Mouse (Mus musculus) kidney, adult 9 months (tissue): ENCODE data around the gene Itga3.
"Not testable (repeated sequence)": the region's sequence is repeated elsewhere in the genome, so short reads cannot be mapped to it uniquely, and the experiment has no call there.

Source experiments
- DNase-seq: peaks from one replicate; pipeline ENCODE4 v3.0.0; 2022

Gene Itga3

DNA sequence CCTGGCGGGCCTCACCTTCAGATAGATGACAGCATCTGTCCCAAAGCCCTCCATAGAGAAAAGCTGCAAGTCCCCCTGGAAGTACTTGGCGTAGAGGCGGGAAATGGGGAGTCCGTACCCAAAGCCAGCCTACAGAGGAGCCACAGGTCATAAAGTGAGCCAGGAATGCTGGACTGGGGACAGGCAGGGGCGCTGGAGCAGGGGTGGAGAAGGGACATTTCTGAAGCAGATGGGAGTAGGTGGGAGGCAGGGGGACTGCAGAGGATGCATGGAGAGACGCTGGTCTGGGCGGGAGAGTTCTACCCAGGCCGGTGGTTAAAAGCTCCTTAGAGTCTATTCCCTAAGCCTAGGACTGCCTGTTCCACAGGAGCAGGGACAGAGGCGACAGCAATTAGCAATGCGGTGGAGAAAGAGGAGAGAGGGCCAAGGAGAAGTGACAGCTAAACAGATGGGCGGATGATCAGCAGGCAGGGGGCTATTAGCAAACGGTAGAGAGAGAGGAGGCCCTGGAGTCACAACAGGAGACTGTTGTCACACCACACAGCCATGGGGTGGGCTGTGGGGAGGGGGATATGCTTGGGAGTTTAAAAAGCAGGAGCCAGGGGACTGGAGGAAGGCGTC, 48.6 kb downstream of the Itga3 start:
- no peak for DNase-seq

DNA sequence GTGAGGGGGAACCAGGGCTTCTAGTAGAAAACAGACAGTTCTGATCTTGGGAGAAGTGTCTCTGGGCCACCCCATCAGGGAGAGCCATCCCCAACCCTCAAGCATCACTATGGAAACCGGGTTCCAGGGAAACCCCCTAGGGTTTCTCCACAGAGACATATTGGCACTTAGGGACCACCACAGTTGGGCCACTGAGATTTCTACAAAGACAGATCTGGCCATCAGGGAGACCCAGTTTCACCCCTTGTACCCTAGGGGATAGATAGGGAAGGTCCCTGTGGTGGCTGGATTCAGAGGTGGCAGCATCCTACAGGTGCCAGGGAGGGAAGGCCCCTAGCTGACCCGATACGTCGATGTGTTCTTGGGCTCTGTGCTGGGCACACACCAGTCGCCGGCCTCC, 49.8 kb downstream of the Itga3 start:
- no peak for DNase-seq

DNA sequence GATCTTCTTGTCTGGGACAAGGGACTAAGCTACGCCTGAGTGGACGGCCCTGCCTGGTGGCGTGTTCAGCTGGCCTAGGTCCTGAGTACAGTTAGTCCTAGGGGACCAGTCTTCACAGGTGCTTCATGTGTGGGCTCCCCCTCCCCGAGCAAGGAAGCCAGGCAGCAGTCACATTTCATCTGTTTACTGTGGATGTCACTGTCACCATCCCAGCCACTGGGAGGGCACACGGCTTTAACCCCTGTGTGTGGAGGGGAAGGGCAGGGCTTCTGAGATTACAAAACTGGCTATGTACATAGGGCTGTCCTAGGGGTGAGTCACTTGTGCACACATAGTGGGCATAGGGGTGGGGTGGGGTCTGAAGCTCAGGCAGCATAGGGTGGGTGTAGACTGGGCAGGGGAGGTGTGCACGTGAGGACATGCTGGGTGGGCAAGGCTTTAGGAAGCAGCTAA, 50.5 kb downstream of the Itga3 start:
- no peak for DNase-seq

DNA sequence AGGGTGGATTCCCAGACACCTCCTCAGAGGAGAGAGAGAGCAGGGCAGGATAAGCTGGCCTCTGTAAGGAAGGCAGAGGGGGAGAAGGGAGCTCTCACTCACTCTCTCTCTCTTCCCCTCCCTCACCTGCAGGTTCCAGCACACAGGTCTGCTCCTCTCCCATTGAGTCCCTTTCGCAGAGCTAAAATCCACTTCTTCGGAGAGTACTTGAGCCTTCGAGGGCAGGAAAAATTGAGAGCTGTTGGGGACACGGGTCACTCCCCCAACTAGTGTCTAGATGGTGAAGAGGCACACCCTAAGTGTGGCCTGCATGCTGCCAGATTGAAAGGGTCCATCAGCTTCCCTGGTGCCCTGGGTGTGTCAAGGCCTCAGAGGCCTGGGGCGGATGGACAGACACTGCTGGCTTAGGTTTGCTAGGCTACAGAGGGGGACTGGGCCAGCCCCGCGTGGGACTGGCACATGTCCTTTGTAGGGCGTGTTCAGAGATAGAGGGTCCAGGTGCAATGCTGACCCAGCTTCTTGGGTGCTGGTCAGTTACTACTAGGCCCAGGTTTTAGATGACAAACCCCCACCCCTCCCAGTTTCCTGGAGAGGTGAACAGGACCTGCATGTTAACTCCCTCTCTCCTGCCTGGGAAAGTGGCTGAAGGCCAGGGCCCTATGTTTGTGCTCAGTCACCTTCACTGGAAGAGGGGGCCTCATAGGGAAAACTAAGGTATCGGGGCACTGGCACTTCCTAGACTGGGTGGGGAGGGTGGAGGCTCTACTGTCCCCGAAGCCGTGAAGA, 51.2 kb downstream of the Itga3 start:
- DNase-seq, result no peak

DNA sequence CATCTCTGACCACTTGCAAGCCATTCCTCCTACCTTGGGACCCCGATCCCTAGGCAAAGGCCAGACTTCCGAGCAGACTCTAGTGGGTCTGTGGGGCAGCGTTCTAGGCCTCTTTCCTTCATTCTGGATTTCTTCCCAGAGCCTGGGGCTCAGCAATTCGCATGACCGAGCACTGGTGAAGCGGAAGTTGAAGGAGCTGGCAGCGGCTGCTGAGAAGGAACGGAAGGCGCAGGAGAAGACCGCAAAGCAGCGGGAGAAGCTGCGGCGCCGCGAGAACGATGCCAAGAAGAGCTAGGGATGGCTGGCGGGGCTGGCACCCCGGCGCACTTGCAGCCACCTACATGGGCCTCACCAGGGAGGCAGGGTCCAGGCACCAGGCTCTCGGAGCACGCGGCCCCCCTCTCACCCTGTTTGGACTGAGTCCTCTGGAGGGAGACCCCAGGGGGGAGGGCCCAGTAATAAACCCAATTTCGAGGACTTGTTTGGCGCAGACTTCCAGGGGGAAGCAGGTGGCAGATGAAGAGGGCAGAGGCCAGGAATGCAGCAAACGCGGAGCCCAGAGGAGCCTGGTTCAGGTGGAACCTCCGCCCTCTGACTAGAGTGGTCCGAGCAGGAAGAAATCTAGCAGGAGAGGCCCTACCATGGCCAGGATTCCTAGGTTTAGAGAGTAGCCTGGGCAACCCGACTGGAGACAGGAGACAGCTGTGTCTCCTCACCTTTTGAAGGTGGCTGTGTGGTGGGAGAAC, 52.0 kb downstream of the Itga3 start:
- peak; percentile 72 for DNase-seq

DNA sequence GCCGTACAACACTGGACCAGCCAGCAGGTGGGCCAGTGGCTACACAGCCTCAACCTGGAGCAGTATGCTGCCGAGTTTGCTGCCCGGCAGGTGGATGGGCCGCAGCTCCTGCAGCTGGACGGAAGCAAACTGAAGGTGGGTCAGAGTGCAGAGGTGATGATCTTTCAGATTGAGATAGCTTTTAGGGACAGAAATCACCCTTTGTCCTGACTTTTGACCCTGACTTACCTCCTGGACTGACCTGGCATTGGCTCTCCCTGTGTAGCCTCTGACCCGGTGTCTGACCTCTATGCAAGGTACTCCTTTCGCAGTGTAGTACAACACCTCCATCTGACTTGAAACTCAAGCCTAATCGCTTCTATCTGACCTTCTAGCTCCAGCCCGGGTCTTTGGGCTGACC, 53.1 kb downstream of the Itga3 start:
- DNase-seq, result no peak

DNA sequence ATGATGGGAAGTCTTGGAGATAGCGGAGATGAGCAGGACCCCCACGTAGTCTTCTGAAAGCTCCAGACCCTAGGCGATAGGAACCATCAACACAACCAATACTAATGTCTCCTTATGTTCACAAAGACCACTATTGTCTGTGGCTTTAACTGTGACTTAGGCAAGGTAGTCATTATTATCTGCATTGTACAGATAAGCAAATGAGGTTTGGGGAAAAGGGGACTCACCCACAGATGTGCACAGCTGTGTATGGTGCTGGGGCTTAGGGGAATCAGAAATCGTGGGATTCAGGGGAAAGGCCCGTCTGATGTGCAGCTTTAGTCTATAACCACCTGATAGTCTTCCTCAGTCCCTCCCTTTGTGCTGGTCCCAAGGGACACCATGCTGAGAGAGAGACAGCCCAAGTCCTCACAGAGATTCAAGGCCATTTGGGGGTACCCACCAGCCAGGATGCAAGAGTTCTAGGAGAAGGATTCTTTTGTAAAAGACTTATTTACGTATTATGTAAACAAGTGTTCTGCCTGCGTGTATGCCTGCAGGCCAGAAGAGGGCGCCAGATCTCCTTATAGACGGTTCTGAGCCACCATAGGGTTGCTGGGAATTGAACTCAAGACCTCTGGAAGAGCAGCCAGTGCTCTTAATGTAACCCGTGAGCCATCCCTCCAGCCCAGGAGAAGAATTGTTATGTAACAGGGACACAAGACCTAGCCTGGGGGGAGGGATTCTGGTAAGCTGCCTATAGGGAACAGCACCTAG, 54.2 kb downstream of the Itga3 start:
- DNase-seq, result no peak

DNA sequence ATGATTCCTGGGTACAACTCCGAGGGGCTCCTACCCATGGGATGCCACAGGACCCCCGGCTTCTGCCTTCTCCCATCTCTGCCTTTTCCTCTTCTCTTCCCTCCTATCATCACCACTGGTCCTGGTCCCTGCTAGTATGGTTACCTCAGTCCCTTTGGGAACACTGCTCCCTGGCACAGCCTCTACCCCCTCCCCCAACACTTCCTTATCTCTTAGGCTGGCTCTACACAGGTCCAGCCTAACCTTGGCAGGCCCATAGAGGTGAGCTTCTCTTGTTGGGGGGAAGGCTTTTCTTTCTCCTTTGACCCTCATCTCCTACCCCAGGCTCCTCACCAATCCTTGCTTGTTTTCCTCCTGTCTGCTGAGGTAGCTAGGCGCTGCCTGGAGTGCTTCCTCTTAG, 61.1 kb downstream of the Itga3 start:
- DNase-seq, result no peak

DNA sequence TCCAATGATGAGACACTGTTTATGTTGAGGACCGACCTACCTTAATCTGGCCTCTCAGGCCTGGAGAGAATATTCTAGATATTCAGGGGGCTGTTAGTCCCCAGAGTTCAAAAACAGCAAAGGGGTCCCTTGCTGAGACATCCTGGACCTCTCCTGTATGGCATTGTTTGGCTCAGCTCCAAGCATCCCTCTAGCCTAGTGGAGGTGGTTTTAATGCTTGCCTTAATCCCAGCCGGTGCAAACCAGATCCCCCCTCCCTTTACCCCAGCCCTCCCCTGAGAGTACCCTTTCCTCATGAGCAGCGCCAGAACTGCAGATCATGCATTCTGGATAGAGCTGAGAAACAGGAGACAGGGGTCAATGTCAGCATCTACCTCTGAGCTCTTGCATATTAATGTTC, 64.1 kb downstream of the Itga3 start:
- no peak for DNase-seq

DNA sequence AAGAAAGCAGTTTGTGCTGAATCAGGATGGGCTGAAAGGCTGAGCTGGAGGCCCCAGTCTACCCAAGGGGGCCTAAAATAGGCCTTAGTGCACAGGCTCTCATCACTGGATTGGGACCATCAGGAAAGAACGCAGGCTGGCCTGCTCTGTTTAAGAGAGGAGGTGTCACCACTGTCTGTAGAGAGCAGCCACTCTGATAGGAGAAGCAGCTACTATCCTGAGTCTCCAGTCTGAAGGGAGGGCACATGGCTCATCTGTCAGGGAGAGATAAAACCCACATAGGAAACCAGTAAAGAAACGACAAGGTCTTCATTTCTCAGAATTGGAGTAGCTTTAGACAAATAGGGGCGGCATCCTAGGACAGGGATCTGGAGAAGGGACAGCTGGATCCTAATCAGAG, 64.5 kb downstream of the Itga3 start:
- DNase-seq, result no peak

DNA sequence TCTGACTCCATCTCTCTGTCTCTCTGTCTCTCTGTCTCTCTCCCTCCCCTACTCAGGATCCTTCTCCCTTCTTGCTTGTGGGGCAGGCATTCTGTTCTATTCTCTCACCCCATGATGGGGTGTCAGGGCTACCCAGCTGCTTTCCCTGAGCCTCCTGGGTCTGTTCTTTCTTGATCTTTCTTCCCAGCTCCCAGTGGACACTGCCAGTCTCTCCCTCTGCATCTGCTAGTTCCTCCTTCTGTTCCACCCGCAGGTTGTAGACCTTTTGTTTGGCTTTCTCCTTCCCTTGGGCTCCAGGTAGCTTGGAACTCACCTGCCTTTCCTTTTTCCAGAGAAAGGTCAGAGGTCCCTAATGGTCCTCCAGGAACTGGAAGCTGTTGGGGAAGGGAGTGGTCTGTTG, 65.2 kb downstream of the Itga3 start:
- no peak for DNase-seq

DNA sequence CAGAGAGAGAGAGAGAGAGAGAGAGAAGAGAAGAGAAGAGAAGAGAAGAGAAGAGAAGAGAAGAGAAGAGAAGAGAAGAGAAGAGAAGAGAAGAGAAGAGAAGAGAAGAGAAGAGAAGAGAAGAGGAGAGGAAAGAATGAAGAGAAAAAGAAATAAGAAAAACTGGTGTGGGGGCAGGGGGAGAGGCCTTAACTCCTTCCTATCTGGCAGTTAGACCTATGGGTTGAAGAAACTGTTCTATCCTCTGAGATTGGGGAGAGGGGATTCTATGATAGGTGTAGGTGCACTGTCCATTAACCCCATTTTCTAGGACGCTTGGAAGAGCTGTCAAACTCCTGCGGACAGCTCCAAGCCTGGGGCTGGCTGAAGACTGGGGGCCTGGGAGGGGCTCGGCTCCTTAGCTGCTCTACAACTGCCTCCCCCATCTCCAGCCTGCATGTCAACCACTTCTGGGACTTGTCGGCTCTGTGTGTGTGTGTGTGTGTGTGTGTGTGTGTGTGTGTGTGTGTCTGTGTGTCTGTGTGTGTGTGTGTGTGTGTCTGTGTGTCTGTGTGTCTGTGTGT, 65.7 kb downstream of the Itga3 start:
- DNase-seq, result not testable (repeated sequence)

DNA sequence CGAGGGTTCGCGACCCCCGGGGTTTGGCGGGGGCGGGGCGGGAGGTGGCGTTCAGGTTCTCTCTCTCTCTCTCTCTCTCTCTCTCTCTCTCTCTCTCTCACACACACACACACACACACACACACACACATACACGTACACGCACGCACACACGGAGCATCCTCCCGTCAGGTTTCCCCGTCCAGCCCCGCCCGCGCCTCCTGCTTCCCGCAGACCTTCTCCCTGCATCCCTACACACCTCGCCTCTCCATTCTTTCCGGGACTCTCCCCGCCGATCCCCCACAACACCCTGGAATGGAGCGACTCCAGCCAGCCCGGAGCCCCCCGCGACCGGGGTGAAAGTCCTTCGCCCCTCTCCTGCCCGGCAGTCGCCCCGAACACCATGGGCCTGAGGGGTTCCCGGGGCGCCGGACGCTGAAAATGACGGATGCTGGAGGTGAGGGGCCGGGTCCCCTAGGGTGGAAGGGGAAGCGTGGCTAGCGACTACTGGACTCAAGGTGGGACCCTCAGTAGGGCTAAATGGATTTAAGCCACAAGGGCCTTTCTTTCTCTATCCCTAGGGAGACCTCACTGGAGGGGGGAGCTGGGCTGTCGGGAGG, 66.4 kb downstream of the Itga3 start:
- no peak for DNase-seq

DNA sequence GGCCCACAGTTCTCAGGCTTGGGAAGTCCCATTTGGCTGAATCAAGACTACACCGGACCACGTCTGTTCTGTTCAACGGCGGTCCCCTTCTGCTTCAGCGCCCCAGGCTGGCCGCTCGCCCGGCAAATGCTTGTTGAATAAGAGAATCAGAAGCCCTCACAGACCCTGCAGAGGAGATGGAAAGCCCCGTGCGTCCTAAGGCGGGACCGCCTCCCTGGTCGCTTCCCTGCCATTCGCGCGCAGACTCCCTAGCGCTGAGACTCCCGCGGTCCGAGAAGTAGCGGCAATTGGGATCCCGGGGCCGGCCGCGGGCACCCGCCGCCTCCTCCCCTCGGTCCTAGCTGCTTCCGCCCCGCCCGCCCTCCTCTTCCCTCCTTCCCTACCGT, 67.0 kb downstream of the Itga3 start, which contains the start of gene Samd14:
Gene Samd14, plus strand, starts transcription at position 251 of the 386 bp plus-strand sequence.
- DNase-seq, result peak; percentile 47

DNA sequence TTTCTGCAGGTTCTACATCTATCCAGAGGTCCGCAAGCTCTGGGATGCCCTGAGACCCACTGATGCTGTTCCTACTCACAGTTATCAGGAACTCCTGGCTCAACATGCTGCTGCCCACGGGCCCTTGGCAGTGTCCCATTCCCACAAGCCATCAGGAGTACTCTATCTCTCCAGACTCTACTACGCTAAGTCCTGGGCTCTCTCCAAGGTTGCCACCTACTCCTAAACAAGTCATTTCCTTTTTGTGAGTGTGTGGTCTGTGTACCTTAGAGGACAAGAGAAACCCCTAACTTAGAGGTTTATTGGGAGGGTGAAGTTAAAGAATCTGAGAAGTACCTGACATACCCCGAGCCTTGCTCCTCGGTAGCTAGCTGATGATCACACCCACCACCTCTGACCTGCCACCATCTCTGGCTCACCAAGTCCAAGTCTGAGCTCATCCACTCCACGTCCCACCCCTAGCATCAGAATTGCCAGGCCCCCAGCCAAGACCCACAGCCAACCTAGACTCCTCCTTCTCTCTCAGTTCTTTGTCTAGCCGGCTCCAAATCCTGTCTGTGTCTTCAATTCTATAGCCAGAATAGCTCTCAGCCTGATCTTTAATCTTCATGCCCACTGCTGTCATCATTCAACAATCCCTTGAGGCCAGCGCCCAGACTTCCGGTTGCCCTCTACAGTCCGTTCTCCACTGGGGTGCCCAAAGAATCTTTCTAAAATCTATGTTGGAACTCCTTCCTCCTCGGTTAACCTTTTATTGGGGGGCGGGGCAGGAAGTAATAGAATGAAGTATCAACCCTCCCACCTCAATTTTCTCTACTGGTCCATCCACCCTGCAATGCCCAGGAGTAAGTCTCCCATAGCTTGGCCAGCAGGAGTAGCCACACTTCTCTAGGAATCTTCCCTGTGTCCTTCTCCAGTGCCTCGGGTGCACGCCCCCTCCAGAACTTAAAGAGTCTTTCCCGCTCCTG, 67.7 kb downstream of the Itga3 start:
- DNase-seq, result no peak

DNA sequence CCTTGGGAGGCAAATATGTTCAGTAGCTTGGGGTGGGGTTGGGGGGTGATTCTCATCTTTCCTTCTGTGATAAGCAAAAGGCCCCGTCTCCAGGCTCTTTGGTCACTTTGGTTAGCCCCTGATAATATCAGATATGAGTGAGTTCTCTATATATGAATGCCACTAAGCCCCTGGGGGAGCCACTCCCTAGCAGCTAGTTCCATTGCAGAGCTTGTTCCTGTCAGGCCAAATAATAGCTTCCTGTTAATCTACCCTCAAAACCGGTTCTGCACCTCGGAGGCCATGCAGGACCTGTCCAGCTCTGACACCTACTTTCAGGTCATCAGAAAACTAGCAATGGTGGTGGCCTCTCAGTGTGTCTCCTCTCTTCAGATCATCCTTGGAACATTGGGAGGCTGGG, 69.2 kb downstream of the Itga3 start:
- DNase-seq, result no peak

DNA sequence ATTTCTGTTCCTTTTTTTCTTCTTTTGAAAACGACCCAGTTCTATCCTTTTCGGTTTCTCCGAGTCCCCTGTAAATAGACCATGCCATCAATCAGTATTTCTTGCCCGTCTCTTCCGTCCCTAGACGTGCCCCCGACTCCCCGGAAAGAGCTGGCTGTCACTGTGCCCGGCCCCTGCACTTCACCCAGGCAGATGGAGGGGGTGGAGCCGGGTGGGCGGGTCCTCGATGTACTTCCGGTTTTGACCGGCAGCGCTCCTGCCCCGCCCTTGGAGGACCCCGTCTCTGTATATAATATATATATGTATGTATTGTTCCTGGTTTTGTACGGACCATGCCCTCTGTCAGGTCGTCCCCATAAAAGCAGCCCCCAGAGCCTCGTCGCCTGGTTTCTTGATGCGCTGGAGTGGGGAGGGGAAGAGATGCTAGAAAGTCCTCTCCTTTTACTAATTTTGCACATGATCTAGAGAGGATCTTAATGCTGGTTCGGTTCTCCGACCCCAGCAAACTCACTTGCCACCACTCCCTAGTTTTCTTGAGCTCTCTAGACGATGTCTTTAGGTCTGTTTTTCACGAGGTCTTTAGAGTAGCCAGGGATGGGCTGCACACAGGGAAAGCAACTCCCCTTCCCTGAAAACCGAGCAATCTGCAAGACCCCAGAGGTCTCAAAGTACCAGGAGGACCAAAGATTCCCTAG, 69.9 kb downstream of the Itga3 start:
- peak; percentile 80 for DNase-seq

DNA sequence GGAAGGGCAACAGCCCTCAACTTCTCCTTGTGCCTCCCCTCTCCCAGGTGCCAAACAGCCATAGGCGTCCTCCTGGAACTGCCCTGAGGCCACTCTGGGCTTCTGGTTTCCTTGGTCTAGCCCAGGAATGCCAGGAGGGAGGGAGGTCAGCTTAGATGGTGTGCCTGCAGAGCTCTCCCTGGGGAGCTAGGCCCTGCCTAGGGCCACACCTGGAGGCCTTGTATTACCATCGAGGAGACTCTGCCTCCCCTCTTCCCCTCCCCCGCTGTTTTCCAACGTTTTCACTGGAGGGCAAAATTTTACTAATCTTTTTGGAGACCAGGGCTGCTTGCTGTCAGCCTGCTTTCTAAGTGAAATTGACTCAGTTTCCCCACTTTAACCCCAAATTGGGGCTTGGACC, 70.6 kb downstream of the Itga3 start:
- DNase-seq, result no peak

DNA sequence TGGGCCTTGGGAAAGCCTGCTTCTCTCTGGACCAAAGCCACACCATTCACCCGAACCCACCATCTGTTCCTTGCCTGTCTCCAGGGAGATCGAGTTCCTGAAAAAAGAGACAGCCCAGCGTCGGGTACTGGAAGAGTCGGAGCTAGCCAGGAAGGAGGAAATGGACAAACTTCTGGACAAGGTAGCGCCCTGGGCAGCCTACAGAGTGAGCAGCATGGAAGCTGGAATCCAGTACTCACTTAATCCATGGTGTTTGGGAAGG, 71.7 kb downstream of the Itga3 start:
- no peak for DNase-seq

DNA sequence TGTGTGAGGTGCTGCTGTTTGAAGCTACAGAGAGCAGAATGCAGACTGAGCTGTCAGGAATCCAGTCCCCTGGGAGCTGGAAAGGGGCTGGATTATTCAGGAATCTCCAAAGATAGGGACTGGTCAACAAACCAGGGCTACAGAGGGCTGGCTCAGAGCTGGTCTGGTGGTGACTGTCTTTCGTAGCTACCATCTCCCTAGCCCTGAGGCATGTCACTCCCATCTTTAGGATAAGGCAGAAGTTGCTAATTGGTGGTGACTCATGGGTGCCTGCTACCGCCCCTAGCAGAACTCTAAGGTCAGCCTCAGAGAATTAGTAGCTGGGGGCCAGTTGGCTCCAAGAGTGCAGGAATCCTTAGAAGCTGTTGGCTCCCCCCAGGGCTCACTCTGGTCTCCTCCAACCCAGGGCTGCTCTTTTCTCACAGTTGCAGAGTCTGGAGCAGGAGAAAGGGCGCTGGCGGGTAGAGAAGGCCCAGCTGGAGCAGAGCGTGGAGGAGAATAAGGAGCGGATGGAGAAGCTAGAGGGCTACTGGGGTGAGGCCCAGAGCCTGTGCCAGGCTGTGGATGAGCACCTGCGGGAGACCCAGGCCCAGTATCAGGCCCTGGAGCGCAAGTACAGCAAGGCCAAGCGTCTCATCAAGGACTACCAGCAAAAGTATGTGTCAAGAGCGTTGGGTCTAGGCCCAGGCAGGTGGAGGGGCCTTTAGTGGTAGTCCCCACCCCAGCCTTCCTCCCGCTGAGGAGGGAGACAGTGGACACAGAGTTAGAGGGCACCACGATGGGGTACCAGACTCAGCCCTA, 72.3 kb downstream of the Itga3 start:
- no peak for DNase-seq
